Mouse (Mus musculus): Measurements from ENCODE around the gene Gm21885. TPM values are rescaled to one million over a fixed set of nuclear protein-coding genes. Genes with fewer than 3 reads are reported as not detected.

Gm21885 gene
- polyA plus RNA-seq, 1 experiment = not detected

- TF ChIP-seq CTCF (IDR thresholded peaks at IDR 0.05; ENCODE audit: borderline replicate concordance, extremely low read depth, insufficient read depth, insufficient read length) = no peak
- no peak for TF ChIP-seq POLR2A (IDR thresholded peaks at IDR 0.05; ENCODE audit: borderline replicate concordance, extremely low read depth, insufficient read depth, insufficient read length, poor library complexity, severe bottlenecking)
- no peak for DNase-seq (ENCODE audit: low read depth)
Measured at GRCm38 (mm10) chr11:94334386-94334968, 52.8 kb downstream of the Gm21885 start.

Other genes with a start within 250 kb of the Gm21885 start
- gene Tob1, start 70.4 kb upstream of the Gm21885 start, polyA plus RNA-seq (2012; rRNA removed) = 29.6 and 29.9 TPM in 2 replicates
- 6.8 and 9.4 TPM in 2 replicates for gene Wfikkn2, start 35.9 kb upstream of the Gm21885 start, polyA plus RNA-seq (2012; rRNA removed)
- 165 and 183 TPM in 2 replicates for gene Luc7l3, start 40.1 kb downstream of the Gm21885 start, polyA plus RNA-seq (2012; rRNA removed)
- 47.9 and 57.0 TPM in 2 replicates for gene Ankrd40, start 46.1 kb downstream of the Gm21885 start, polyA plus RNA-seq (2012; rRNA removed)
- gene Abcc3, start 111.1 kb downstream of the Gm21885 start, polyA plus RNA-seq (2012; rRNA removed) = 0.53 and 0.55 TPM in 2 replicates
- gene Cacna1g, start 192.3 kb downstream of the Gm21885 start, polyA plus RNA-seq (2012; rRNA removed) = 208 and 232 TPM in 2 replicates
- gene Spata20, start 204.3 kb downstream of the Gm21885 start, polyA plus RNA-seq (2012; rRNA removed) = 0.45 and 0.66 TPM in 2 replicates
- 0.50 and 1.5 TPM in 2 replicates for gene Epn3, start 218.1 kb downstream of the Gm21885 start, polyA plus RNA-seq (2012; rRNA removed)
- 2.5 and 3.0 TPM in 2 replicates for gene Mycbpap, start 239.9 kb downstream of the Gm21885 start, polyA plus RNA-seq (2012; rRNA removed)